In genomic region chr6:54326671-54327625, GRCm38 (mm10) we compare ENCODE assay signal across 9 mouse cellular contexts. TPM values are rescaled to one million over a fixed set of nuclear protein-coding genes. Genes with fewer than 3 reads are reported as not detected.
DNase-seq lines count a peak whose midpoint lies in the region; ATAC-seq and TF ChIP-seq lines count a peak whose summit lies in the region.
"Had no signal": no experiment of that assay in that cellular context is flagged by ENCODE, and none has a peak within 500 bp of the region (broad histone marks: within the 10 kb centered on the region; RNA-seq: fewer than 3 reads in every experiment).

No protein-coding gene starts in this region.

- H3K27ac ChIP-seq in forebrain, embryonic 10.5 days = peak overlapping the region; percentile 66
- H3K27ac ChIP-seq in heart, postnatal 0 days (ENCODE audit: low read depth) = peak overlapping the region; percentile 49
- H3K27ac ChIP-seq in liver, embryonic 12.5 days = no peak overlapping the region
- H3K27ac ChIP-seq in midbrain, postnatal 0 days (ENCODE audit: low read depth, low read length) = no peak overlapping the region

- TF ChIP-seq EP300 in heart, postnatal 0 days (IDR thresholded peaks at IDR 0.05; ENCODE audit: low read depth) = no peak

- no peak for TF ChIP-seq CTCF in heart, postnatal 0 days (IDR thresholded peaks at IDR 0.05; ENCODE audit: low read depth)
- no peak; the same call in 1 of the 2 replicates for TF ChIP-seq CTCF in midbrain, postnatal 0 days (IDR thresholded peaks at IDR 0.05)

- H3K36me3 ChIP-seq in forebrain, embryonic 10.5 days (replicated peaks) = no peaks in the 10 kb centered on the region
- no peaks in the 10 kb centered on the region for H3K36me3 ChIP-seq in heart, postnatal 0 days (replicated peaks; ENCODE audit: control insufficient read depth, insufficient read depth, low read length)
- no peaks in the 10 kb centered on the region for H3K36me3 ChIP-seq in liver, embryonic 12.5 days
- H3K36me3 ChIP-seq in midbrain, postnatal 0 days (ENCODE audit: insufficient read depth, low read length) = no peaks in the 10 kb centered on the region
- H3K36me3 ChIP-seq: G1E had no signal

- H3K4me1 ChIP-seq in forebrain, embryonic 10.5 days = peaks cover 51% of the 10 kb centered on the region
- H3K4me1 ChIP-seq in heart, postnatal 0 days (ENCODE audit: control insufficient read depth, insufficient read depth) = no peaks in the 10 kb centered on the region
- H3K4me1 ChIP-seq in liver, embryonic 12.5 days = 0 out of 2 replicates have a peak, but pooled peaks cover 5% of the 10 kb centered on the region
- peaks cover 6% of the 10 kb centered on the region; the same call in 1 of the 2 replicates for H3K4me1 ChIP-seq in midbrain, postnatal 0 days (ENCODE audit: insufficient read depth, low read length)

- under 1% methylated on average over 53 of the region's 53 CpGs for WGBS in forebrain, embryonic 10.5 days
- WGBS in heart, postnatal 0 days = under 1% methylated on average over 53 of the region's 53 CpGs
- 1% methylated on average over 53 of the region's 53 CpGs for WGBS in liver, embryonic 12.5 days (ENCODE audit: insufficient replicate concordance)
- WGBS in midbrain, postnatal 0 days = under 1% methylated on average over 52 of the region's 53 CpGs

- H3K9ac ChIP-seq in heart, postnatal 0 days (replicated peaks; ENCODE audit: low read depth, low read length) = peak overlapping the region; percentile 64
- no peak overlapping the region for H3K9ac ChIP-seq in liver, embryonic 12.5 days
- peak overlapping the region; percentile 44; the same call in 1 of the 2 replicates for H3K9ac ChIP-seq in midbrain, postnatal 0 days (replicated peaks; ENCODE audit: low read length, poor library complexity, severe bottlenecking)

- peak; percentile 60 for DNase-seq in urinary bladder, adult 18-20 months (ENCODE audit: low spot score in 2 of 2)
- DNase-seq in urinary bladder, postnatal 10 days (ENCODE audit: low spot score) = no peak
- peak; percentile 63 for DNase-seq in forebrain, embryonic 10.5 days (ENCODE audit: extremely low spot score, low spot score)
- peak; percentile 54 for DNase-seq in heart, postnatal 0 days (ENCODE audit: low spot score)
- DNase-seq in kidney, postnatal 14 days = peak; percentile 89
- DNase-seq in midbrain, postnatal 0 days (ENCODE audit: low spot score) = peak; percentile 69
- DNase-seq in thymus, postnatal 14 days = peak; percentile 9

- H3K4me2 ChIP-seq in heart, postnatal 0 days (ENCODE audit: low read depth, low read length) = peak overlapping the region; percentile 99
- H3K4me2 ChIP-seq in liver, embryonic 12.5 days = peak overlapping the region; percentile 72
- H3K4me2 ChIP-seq in midbrain, postnatal 0 days (ENCODE audit: low read depth, low read length, poor library complexity, severe bottlenecking) = peak overlapping the region; percentile 97

- no peaks in the 10 kb centered on the region for H3K9me3 ChIP-seq in forebrain, embryonic 10.5 days
- H3K9me3 ChIP-seq in heart, postnatal 0 days (replicated peaks; ENCODE audit: control insufficient read depth, low read length) = no peaks in the 10 kb centered on the region
- H3K9me3 ChIP-seq in liver, embryonic 12.5 days (replicated peaks) = no peaks in the 10 kb centered on the region
- no peaks in the 10 kb centered on the region for H3K9me3 ChIP-seq in midbrain, postnatal 0 days (ENCODE audit: low read length)

- peaks cover 81% of the 10 kb centered on the region for H3K27me3 ChIP-seq in forebrain, embryonic 10.5 days (ENCODE audit: poor library complexity, severe bottlenecking)
- H3K27me3 ChIP-seq in heart, postnatal 0 days (ENCODE audit: control insufficient read depth, insufficient read depth, low read length) = peaks cover 17% of the 10 kb centered on the region
- peaks cover 60% of the 10 kb centered on the region for H3K27me3 ChIP-seq in liver, embryonic 12.5 days (replicated peaks)
- H3K27me3 ChIP-seq in midbrain, postnatal 0 days (ENCODE audit: insufficient read depth, low read length) = peaks cover 51% of the 10 kb centered on the region

- H3K4me3 ChIP-seq in forebrain, embryonic 10.5 days = peak overlapping the region; percentile 61
- peak overlapping the region; percentile 64 for H3K4me3 ChIP-seq in heart, postnatal 0 days (ENCODE audit: low read depth, low read length)
- peak overlapping the region; percentile 48 for H3K4me3 ChIP-seq in liver, embryonic 12.5 days
- H3K4me3 ChIP-seq in midbrain, postnatal 0 days (ENCODE audit: low read depth, low read length) = peak overlapping the region; percentile 50

- ATAC-seq in heart, postnatal 0 days (ENCODE audit: insufficient read depth, low read depth) = peak; percentile 68
- peak; percentile 44; the same call in 1 of the 2 replicates for ATAC-seq in liver, embryonic 12.5 days
- peak; percentile 84 for ATAC-seq in midbrain, postnatal 0 days (ENCODE audit: low FRiP score)

RNA-seq across cellular contexts. Expression of gene Prr15, which starts 1.3 kb away (rescaled TPM):
- polyA plus RNA-seq in forebrain, embryonic 10.5 days (2016; fragmentation: Nextera tagmentation; extraction: Ambion mirVana) = 3.3 and 4.7 TPM in 2 replicates
- total RNA-seq in heart, postnatal 0 days (2014; rRNA removed; ENCODE audit: low replicate concordance) = 7.5 and 16.7 TPM in 2 replicates
- 14.3 and 14.8 TPM in 2 replicates for polyA plus RNA-seq in heart, postnatal 0 days (2015; fragmentation: Nextera tagmentation; extraction: Ambion mirVana)
- 0.67 and 0.80 TPM in 2 replicates for polyA plus RNA-seq in liver, embryonic 12.5 days (2016; fragmentation: Nextera tagmentation; extraction: Ambion mirVana)
- 1.5 and 2.1 TPM in 2 replicates for total RNA-seq in midbrain, postnatal 0 days (2014; rRNA removed)
- 1.8 and 2.4 TPM in 2 replicates for polyA plus RNA-seq in midbrain, postnatal 0 days (2015; fragmentation: Nextera tagmentation; extraction: Ambion mirVana)
- polyA plus RNA-seq: G1E had no signal

Comparison
In these comparisons a context has a peak if more than half of its experiments do, and no peak if none do; other contexts are left out.
1. H3K27ac ChIP-seq: peak in forebrain, embryonic 10.5 days (single experiment) and heart, postnatal 0 days (single experiment); none in liver, embryonic 12.5 days (single experiment) and midbrain, postnatal 0 days (single experiment).
2. Peak in every context shown above with its lines, with median percentiles within 50 percentile points of each other: H3K4me3 ChIP-seq, ATAC-seq and H3K4me2 ChIP-seq.